Mouse (Mus musculus): ENCODE measurements around the gene Alpl. TPM values are rescaled to one million over a fixed set of nuclear protein-coding genes. Genes with fewer than 3 reads are reported as not detected.

Alpl gene
- polyA plus RNA-seq, 1 experiment = not detected

GRCm38 (mm10) chr4:137790981-137791380, 5.2 kb downstream of the Alpl start:
- H3K4me3 ChIP-seq (ENCODE audit: insufficient read depth, low read depth, low read length) = no peak overlapping the region
- TF ChIP-seq POLR2A (IDR thresholded peaks at IDR 0.05; ENCODE audit: insufficient read depth, low read depth, low read length) (no peak), CTCF (IDR thresholded peaks at IDR 0.05; ENCODE audit: insufficient read depth, low read depth, low read length) (no peak)
- H3K27ac ChIP-seq (ENCODE audit: insufficient read depth, low read depth, low read length) = no peak overlapping the region
- peaks cover 9% of the 10 kb centered on the region; the same call in 1 of the 2 replicates for H3K4me1 ChIP-seq (ENCODE audit: control insufficient read depth, insufficient read depth, low read length)
- WGBS = 81% methylated on average over 5 of the region's 5 CpGs

- peaks cover 7% of the 10 kb centered on the region; the same call in 1 of the 2 replicates for H3K4me1 ChIP-seq (ENCODE audit: control insufficient read depth, insufficient read depth, low read length)
- H3K4me3 ChIP-seq (ENCODE audit: insufficient read depth, low read depth, low read length) = no peak overlapping the region
- no peak for TF ChIP-seq POLR2A (IDR thresholded peaks at IDR 0.05; ENCODE audit: insufficient read depth, low read depth, low read length)
- TF ChIP-seq CTCF (IDR thresholded peaks at IDR 0.05; ENCODE audit: insufficient read depth, low read depth, low read length) = no peak
- no peak overlapping the region for H3K27ac ChIP-seq (ENCODE audit: insufficient read depth, low read depth, low read length)
- WGBS = 81% methylated on average over 7 of the region's 7 CpGs
Observed at GRCm38 (mm10) chr4:137788511-137789049, 7.6 kb downstream of the Alpl start.

GRCm38 (mm10) chr4:137787589-137788289, 8.4 kb downstream of the Alpl start:
- H3K4me1 ChIP-seq (ENCODE audit: control insufficient read depth, insufficient read depth, low read length) = peaks cover 9% of the 10 kb centered on the region; the same call in 1 of the 2 replicates
- no peak overlapping the region for H3K4me3 ChIP-seq (ENCODE audit: insufficient read depth, low read depth, low read length)
- 90% methylated on average over 7 of the region's 7 CpGs for WGBS
- TF ChIP-seq CTCF (IDR thresholded peaks at IDR 0.05; ENCODE audit: insufficient read depth, low read depth, low read length) (no peak), POLR2A (IDR thresholded peaks at IDR 0.05; ENCODE audit: insufficient read depth, low read depth, low read length) (no peak)
- H3K27ac ChIP-seq (ENCODE audit: insufficient read depth, low read depth, low read length) = no peak overlapping the region

GRCm38 (mm10) chr4:137786488-137786887, 9.7 kb downstream of the Alpl start:
- H3K4me1 ChIP-seq (ENCODE audit: control insufficient read depth, insufficient read depth, low read length) = peaks cover 8% of the 10 kb centered on the region; the same call in 1 of the 2 replicates
- WGBS = 76% methylated on average over 6 of the region's 6 CpGs
- no peak overlapping the region for H3K27ac ChIP-seq (ENCODE audit: insufficient read depth, low read depth, low read length)
- no peak overlapping the region for H3K4me3 ChIP-seq (ENCODE audit: insufficient read depth, low read depth, low read length)
- TF ChIP-seq POLR2A (IDR thresholded peaks at IDR 0.05; ENCODE audit: insufficient read depth, low read depth, low read length) (no peak), CTCF (IDR thresholded peaks at IDR 0.05; ENCODE audit: insufficient read depth, low read depth, low read length) (no peak)

GRCm38 (mm10) chr4:137785270-137785669, 10.9 kb downstream of the Alpl start:
- no peak for TF ChIP-seq POLR2A (IDR thresholded peaks at IDR 0.05; ENCODE audit: insufficient read depth, low read depth, low read length)
- TF ChIP-seq CTCF (IDR thresholded peaks at IDR 0.05; ENCODE audit: insufficient read depth, low read depth, low read length) = no peak
- 95% methylated on average over 6 of the region's 6 CpGs for WGBS

GRCm38 (mm10) chr4:137784741-137785140, 11.4 kb downstream of the Alpl start:
- Histone ChIP-seq H3K4me1 (ENCODE audit: control insufficient read depth, insufficient read depth, low read length) (0 out of 2 replicates have a peak, but pooled peaks cover 6% of the 10 kb centered on the region), H3K4me3 (ENCODE audit: insufficient read depth, low read depth, low read length) (no peak overlapping the region), H3K27ac (ENCODE audit: insufficient read depth, low read depth, low read length) (no peak overlapping the region)
- TF ChIP-seq CTCF (IDR thresholded peaks at IDR 0.05; ENCODE audit: insufficient read depth, low read depth, low read length) (no peak), POLR2A (IDR thresholded peaks at IDR 0.05; ENCODE audit: insufficient read depth, low read depth, low read length) (no peak)
- 88% methylated on average over 6 of the region's 6 CpGs for WGBS

More at GRCm38 (mm10) chr4:137785270-137785669, 10.9 kb downstream of the Alpl start:
- no peak overlapping the region for H3K27ac ChIP-seq (ENCODE audit: insufficient read depth, low read depth, low read length)
- H3K4me1 ChIP-seq (ENCODE audit: control insufficient read depth, insufficient read depth, low read length) = 0 out of 2 replicates have a peak, but pooled peaks cover 6% of the 10 kb centered on the region
- H3K4me3 ChIP-seq (ENCODE audit: insufficient read depth, low read depth, low read length) = no peak overlapping the region

GRCm38 (mm10) chr4:137783541-137784191, 12.5 kb downstream of the Alpl start:
- 37% methylated on average over 9 of the region's 9 CpGs for WGBS
- no peak for TF ChIP-seq CTCF (IDR thresholded peaks at IDR 0.05; ENCODE audit: insufficient read depth, low read depth, low read length)
- TF ChIP-seq POLR2A (IDR thresholded peaks at IDR 0.05; ENCODE audit: insufficient read depth, low read depth, low read length) = no peak
- no peak overlapping the region for H3K4me3 ChIP-seq (ENCODE audit: insufficient read depth, low read depth, low read length)
- no peak overlapping the region for H3K27ac ChIP-seq (ENCODE audit: insufficient read depth, low read depth, low read length)
- H3K4me1 ChIP-seq (ENCODE audit: control insufficient read depth, insufficient read depth, low read length) = peaks cover 10% of the 10 kb centered on the region

GRCm38 (mm10) chr4:137781949-137782348, 14.2 kb downstream of the Alpl start:
- H3K4me3 ChIP-seq (ENCODE audit: insufficient read depth, low read depth, low read length) = no peak overlapping the region
- H3K4me1 ChIP-seq (ENCODE audit: control insufficient read depth, insufficient read depth, low read length) = peaks cover 12% of the 10 kb centered on the region
- no peak overlapping the region for H3K27ac ChIP-seq (ENCODE audit: insufficient read depth, low read depth, low read length)
- TF ChIP-seq CTCF (IDR thresholded peaks at IDR 0.05; ENCODE audit: insufficient read depth, low read depth, low read length) (no peak), POLR2A (IDR thresholded peaks at IDR 0.05; ENCODE audit: insufficient read depth, low read depth, low read length) (no peak)
- 97% methylated on average over 5 of the region's 5 CpGs for WGBS

- Histone ChIP-seq H3K4me3 (ENCODE audit: insufficient read depth, low read depth, low read length) (no peak overlapping the region), H3K27ac (ENCODE audit: insufficient read depth, low read depth, low read length) (no peak overlapping the region), H3K4me1 (ENCODE audit: control insufficient read depth, insufficient read depth, low read length) (peaks cover 12% of the 10 kb centered on the region)
- TF ChIP-seq CTCF (IDR thresholded peaks at IDR 0.05; ENCODE audit: insufficient read depth, low read depth, low read length) = no peak
- no peak for TF ChIP-seq POLR2A (IDR thresholded peaks at IDR 0.05; ENCODE audit: insufficient read depth, low read depth, low read length)
- WGBS = 85% methylated on average over 3 of the region's 3 CpGs
Observed at GRCm38 (mm10) chr4:137780986-137781385, 15.2 kb downstream of the Alpl start.
